Mouse (Mus musculus) kidney, postnatal 14 days (tissue): Measurements from ENCODE around the gene Prkg1.

Experiments
- DNase-seq: peaks from one replicate; pipeline ENCODE4 v3.0.0; 2022; ENCODE audit warnings: mixed read lengths

Gene Prkg1

DNA sequence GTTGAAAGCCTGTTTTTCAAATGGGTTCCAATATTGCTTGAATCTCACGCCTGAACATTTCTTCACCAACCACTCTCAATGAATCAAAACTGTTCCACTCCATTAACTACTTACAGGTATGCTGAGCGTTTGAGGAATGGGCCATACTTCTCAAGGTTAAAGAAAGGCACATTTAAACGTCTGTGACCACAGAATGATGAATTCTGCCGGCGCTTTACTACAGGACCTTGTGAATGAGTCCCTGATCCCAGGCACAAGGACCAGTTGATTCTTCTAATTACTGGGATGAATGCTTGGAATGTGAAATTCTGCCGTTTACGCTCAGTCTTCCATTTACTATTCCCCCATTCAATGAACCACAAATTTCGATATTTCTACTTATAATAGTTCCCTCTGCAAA is 632.2 kb downstream of the Prkg1 start:
- peak; percentile 19 for DNase-seq

DNA sequence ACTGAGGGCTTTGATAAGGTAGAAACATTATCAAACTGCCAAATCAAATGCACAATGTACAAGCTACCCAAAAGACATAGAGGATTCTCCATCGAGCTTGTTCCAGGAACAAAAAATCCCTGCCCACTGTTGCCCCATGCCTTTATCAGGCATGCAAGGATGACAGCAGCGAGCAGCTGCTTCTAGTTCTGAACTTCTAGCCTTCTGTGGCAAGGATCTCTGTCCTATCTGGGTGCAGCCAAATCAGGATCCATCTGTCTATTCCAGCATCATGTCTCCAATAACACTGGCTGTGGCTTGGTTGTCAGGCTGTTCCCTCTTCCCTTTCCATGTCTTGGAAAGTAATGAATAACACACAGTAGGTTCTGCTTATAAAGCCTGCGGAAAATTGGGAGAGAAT is 640.2 kb downstream of the Prkg1 start:
- DNase-seq = no peak

DNA sequence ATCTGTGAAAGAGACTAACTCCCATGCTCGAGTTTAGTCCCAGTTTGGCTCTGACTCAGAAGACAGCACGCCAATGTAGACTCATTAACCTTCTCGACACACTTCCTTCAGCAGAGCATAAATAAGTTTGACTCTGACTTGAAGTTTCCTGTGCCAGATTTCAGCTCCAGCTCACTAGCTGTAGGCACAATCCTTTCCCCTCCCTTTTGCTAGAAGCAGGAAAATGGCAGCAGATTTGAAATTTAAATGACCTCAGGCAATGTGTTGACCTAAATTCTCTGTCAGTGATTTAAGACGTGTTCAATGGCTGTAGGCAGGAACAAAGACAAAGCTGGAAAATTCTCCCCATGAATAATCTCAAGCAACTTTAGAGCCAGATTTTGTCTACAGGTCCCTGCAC is 650.1 kb downstream of the Prkg1 start:
- peak; percentile 67 for DNase-seq

GRCm38 (mm10) chr19:31106835-31107554 is 657.8 kb downstream of the Prkg1 start:
- DNase-seq = no peak

- DNase-seq = no peak
Observed at GRCm38 (mm10) chr19:31106036-31106435, 658.8 kb downstream of the Prkg1 start.

DNA sequence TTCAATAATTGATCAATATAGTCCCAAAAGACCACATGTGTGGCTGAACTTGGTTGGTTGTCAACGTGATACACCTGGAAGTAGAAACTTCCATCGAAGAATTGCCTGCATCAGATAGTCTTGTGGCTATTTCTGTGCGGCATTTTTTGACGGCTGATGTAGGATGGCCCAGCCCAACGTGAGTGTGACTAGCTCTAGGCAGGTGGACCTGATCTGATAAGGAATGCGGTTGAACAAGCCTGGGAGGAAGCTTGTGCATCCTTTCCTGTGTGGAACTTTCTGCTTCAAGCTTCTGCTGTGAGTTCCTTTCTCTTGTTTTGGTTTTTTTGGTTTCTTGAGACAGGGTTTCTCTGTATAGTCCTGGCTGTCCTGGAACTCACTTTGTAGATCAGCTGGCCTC is 660.1 kb downstream of the Prkg1 start:
- no peak for DNase-seq

DNA sequence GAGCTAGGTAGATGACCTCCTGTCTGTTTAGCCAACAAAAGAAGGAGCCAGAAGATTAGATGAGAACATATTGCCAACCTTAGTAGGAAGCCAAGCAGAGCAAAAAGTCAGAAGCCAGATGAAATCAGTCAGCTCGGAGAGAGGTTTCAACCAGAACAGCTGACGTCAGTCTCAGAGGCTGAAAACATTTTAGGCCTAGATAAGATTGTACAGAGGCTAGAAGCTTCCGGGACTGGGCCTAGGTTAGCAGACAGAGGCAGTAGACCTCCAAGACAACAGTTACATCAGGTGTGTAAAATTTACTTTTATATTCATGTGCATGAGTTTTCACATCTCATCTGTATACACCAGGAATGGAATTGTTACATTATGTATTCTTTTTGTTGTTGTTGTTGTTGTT is 665.5 kb downstream of the Prkg1 start:
- DNase-seq = no peak

DNA sequence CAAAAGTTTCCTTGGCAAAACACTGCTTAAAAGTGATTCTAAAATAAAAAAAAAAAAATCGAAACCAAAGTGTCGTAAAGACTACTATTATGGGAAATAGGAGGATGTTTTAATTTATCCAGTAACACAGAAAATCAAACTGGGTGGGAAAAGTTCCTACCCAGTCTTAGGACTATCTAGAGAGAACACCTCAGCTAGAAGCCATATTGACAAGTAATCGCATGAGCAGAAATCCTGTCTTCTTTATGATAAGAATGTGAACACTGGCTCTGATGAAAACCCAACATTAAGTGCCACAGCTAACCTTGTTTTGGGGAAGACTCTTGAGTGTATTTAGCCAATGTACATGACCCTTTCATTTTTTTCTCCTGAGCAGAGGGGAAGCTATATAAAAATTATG is 667.0 kb downstream of the Prkg1 start:
- no peak for DNase-seq

GRCm38 (mm10) chr19:31083761-31084160 is 681.1 kb downstream of the Prkg1 start:
- DNase-seq = no peak

DNA sequence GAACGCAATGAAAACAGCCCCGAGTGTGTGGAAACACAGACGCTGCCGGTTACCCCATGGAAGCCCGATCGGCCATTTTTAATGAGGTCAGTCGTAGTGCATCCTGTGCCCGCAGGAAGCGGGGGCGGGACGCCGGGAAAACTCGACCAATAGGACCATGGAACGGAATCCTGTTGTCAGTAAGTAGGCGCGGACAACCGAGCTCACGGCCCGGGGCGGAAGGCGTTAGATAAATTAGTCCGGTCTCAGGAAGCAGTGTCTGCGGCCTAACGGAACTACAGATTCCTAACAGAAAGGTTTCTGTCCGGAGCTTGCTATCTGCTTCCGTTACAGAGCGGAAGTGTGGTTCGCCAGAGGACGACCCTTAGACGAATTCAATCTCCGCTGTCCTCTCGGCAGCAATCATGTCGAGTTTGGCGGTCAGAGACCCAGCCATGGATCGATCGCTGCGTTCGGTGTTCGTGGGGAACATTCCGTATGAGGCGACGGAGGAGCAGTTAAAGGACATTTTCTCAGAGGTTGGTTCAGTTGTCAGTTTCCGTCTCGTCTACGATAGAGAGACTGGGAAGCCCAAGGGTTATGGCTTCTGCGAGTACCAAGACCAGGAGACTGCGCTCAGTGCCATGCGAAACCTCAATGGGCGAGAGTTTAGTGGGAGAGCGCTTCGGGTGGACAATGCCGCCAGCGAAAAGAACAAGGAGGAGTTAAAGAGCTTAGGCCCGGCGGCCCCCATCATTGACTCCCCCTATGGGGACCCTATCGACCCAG is 682.0 kb downstream of the Prkg1 start, which contains the start of gene Cstf2t:
Gene Cstf2t, plus strand, starts transcription at position 176 of the 768 bp plus-strand sequence.
- peak; percentile 100 for DNase-seq

DNA sequence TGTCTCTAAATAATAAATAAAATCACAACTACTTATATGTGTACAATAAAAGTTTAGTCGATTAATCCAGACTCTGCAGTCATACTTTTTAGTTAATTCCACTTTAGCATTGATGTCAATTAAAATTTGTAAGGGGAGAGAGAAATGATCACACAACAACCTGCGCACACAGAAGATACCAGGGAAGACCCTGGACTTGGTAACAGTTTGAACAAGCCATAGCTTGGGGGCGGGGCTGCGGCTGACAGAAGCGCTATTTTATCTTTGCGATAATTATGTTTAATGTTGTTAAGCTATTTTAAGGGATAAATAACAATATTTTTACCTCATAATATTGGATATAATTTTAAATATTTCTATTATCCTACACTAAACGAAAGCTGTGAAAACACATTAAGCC is 682.6 kb downstream of the Prkg1 start:
- no peak for DNase-seq

- DNase-seq = no peak
Observed at GRCm38 (mm10) chr19:31078241-31078640, 686.6 kb downstream of the Prkg1 start.

DNA sequence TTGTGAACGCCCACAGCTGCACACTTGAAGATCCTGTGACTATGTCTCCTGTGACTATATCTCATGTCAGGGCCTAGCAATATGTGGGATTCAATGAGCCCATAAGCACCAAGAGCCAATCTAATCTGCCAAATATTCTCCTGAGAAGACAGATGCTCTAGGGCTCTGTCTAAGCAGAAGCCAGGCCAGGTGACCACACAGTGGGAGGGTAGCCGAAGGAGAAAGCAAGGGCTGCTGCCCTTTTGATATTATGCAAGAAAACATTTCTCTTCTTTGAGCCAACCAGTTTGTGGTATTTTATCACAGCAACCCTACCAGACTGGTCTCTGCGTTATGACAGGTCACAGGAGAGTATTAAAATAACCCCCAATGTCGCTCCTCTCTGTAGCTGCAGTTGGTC is 688.7 kb downstream of the Prkg1 start:
- DNase-seq = no peak

DNA sequence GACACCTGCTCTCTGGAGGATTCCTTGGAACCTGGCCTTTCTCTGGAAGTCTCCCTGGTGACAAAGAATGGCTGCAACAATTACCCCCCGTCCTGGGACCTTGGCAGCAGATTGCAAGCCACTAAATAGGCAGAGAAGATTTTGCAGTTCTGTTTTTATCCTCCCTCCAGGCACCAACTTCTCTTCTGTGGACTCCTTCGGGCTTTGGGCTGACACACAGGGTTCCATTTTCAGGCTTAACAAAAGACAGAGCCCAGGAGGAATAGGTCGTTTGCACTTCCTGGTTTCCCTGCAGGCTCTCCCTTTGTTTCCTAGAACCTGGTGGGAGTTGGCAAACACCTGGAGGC is 690.1 kb downstream of the Prkg1 start:
- no peak for DNase-seq

GRCm38 (mm10) chr19:31073959-31074716 is 690.7 kb downstream of the Prkg1 start:
- no peak for DNase-seq

GRCm38 (mm10) chr19:31065206-31065781 is 699.5 kb downstream of the Prkg1 start:
- no peak for DNase-seq

- no peak for DNase-seq
Observed at GRCm38 (mm10) chr19:31064740-31065139, 700.1 kb downstream of the Prkg1 start.

DNA sequence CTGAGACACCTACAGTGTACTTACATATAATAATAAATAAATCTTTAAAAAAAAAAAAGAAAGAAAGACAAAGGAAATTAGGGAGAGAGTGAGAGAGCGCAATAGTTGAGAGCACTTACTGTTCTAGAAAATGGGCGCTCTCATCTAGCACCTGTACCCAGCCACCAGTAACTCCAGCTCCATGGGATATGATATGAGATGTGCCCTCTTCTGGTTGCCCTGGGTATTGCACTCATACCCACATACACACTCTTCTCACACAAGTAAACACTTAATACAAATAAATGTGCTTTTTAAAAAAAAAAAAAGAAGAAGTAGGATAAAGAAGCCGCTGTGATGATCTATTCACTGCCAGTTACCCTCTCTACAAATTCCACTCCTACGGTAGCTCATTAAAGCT is 718.2 kb downstream of the Prkg1 start:
- no peak for DNase-seq

- DNase-seq = no peak
Observed at GRCm38 (mm10) chr19:31040948-31041847, 723.6 kb downstream of the Prkg1 start.

- no peak for DNase-seq
Observed at GRCm38 (mm10) chr19:31038951-31039350, 725.9 kb downstream of the Prkg1 start.

DNA sequence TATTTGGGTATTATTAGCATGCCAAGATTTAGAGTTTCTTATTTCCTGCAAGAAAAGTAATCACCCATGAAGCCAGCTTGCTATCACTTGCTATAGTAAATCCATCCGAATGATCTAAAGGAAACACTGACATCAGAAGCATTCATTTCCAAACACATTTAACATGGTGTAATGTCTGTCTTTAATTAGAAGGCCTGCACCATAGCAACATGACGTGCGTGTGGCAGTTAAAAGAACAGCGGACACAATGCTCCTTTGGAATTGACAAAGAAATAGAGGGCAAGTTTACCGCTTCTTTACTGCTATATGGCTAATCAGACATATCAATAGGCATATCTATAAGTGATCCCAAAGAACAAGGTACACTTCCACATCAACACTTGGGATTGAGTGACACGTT is 733.2 kb downstream of the Prkg1 start:
- no peak for DNase-seq

DNA sequence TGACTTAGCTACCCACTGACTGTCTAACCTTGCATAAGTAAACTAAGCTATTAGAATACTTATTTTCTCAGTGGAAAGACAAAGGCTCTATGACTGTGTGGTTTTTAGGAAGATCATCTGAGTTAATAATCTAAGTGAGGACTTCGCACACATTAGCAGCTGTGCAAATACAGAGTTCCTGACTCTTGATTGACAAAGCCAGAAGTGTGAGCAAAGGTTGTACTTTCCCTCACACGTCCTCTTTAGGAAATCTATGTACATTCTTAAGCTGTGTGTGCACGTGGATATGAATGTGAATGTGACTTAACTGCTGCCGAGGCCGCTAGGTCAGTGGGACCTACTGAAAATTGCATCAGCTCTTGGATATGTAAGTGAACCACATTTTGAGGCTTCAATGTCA is 738.0 kb downstream of the Prkg1 start:
- DNase-seq = no peak
